Mouse (Mus musculus) kidney, postnatal 25 days (tissue): ENCODE data around the gene Abcc9.
A peak's percentile ranks its signal among the peaks of the same experiment; 100 is the strongest.
"Not testable (repeated sequence)": the region's sequence is repeated elsewhere in the genome, so short reads cannot be mapped to it uniquely, and the experiment has no call there.

Experiments used
- DNase-seq, 2 experiments: peaks; one replicate each; pipeline ENCODE4 v3.0.0; 2021; ENCODE audit warnings: mixed read lengths in 2 of 2

Abcc9 gene

GRCm38 (mm10) chr6:142701161-142701560, 954 bp downstream of the Abcc9 start:
- no peak for DNase-seq

GRCm38 (mm10) chr6:142700753-142701152, 1.4 kb downstream of the Abcc9 start:
- no peak for DNase-seq

- DNase-seq: peak; percentile 38 to 52
Measured at GRCm38 (mm10) chr6:142692085-142692484, 10.0 kb downstream of the Abcc9 start.

- DNase-seq: no peak
Measured at GRCm38 (mm10) chr6:142689673-142690072, 12.4 kb downstream of the Abcc9 start.

- DNase-seq: no peak
Measured at GRCm38 (mm10) chr6:142682985-142683691, 19.0 kb downstream of the Abcc9 start.

- DNase-seq: no peak
Measured at GRCm38 (mm10) chr6:142670021-142670420, 32.1 kb downstream of the Abcc9 start.

GRCm38 (mm10) chr6:142669343-142669742, 32.8 kb downstream of the Abcc9 start:
- DNase-seq: no peak

GRCm38 (mm10) chr6:142668831-142669230, 33.3 kb downstream of the Abcc9 start:
- no peak for DNase-seq

GRCm38 (mm10) chr6:142668419-142668766, 33.7 kb downstream of the Abcc9 start:
- no peak for DNase-seq

- peak in 1 of 2 experiments; percentile 49 for DNase-seq
Measured at GRCm38 (mm10) chr6:142667701-142668418, 34.3 kb downstream of the Abcc9 start.

GRCm38 (mm10) chr6:142662056-142662455, 40.1 kb downstream of the Abcc9 start:
- DNase-seq: not testable (repeated sequence)

- peak in 1 of 2 experiments; percentile 71 for DNase-seq
Measured at GRCm38 (mm10) chr6:142659038-142659437, 43.1 kb downstream of the Abcc9 start.

- peak in 1 of 2 experiments; percentile 12 for DNase-seq
Measured at GRCm38 (mm10) chr6:142654561-142654960, 47.6 kb downstream of the Abcc9 start.

GRCm38 (mm10) chr6:142652175-142652574, 49.9 kb downstream of the Abcc9 start:
- DNase-seq: no peak

- no peak for DNase-seq
Measured at GRCm38 (mm10) chr6:142649331-142649730, 52.8 kb downstream of the Abcc9 start.

- no peak for DNase-seq
Measured at GRCm38 (mm10) chr6:142645474-142645873, 56.6 kb downstream of the Abcc9 start.

GRCm38 (mm10) chr6:142639301-142639700, 62.8 kb downstream of the Abcc9 start:
- no peak for DNase-seq

- DNase-seq: no peak
Measured at GRCm38 (mm10) chr6:142635654-142636053, 66.5 kb downstream of the Abcc9 start.

- no peak for DNase-seq
Measured at GRCm38 (mm10) chr6:142635185-142635583, 66.9 kb downstream of the Abcc9 start.

- no peak for DNase-seq
Measured at GRCm38 (mm10) chr6:142634530-142635184, 67.5 kb downstream of the Abcc9 start.

- peak; percentile 31 to 70 for DNase-seq
Measured at GRCm38 (mm10) chr6:142623351-142623750, 78.8 kb downstream of the Abcc9 start.

GRCm38 (mm10) chr6:142616659-142617058, 85.5 kb downstream of the Abcc9 start:
- DNase-seq: no peak

GRCm38 (mm10) chr6:142614324-142614723, 87.8 kb downstream of the Abcc9 start:
- DNase-seq: no peak

- no peak for DNase-seq
Measured at GRCm38 (mm10) chr6:142612366-142612765, 89.7 kb downstream of the Abcc9 start.
